Mouse (Mus musculus): Measurements from ENCODE around the gene Map4k5. TPM values are rescaled to one million over a fixed set of nuclear protein-coding genes. Genes with fewer than 3 reads are reported as not detected.
A peak's percentile ranks its signal among the peaks of the same experiment; 100 is the strongest.

Gene Map4k5
- total RNA-seq, 2 experiments from 2014 or later: 22.2 to 24.5 TPM

DNA sequence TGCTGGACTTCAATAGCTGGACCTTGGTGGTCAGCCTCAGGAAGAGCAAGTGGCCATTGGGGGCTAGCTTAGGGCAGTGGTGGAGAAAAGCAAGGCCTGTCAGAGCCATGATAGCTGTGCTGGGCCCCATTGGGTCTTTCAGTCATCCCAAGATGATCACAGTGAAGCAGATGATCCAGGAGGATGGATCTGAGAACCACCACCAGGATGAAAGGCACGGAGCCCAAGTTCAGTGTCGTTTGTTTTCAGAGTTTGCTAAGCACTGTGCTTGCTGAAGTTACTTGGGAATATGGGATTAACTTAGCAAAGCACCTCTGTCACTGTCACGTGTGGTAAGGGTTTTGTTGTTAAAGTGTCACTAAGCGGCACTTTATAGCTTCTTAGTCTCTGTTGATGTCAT is 92.4 kb downstream of the Map4k5 start:
- DNase-seq (ENCODE audit: low spot score): no peak
- intact Hi-C loops (cut with DNase I): loop anchor here (5.0 kb wide), 1 partner anchor 68 kb away; no protein-coding TSS in a partner anchor

DNA sequence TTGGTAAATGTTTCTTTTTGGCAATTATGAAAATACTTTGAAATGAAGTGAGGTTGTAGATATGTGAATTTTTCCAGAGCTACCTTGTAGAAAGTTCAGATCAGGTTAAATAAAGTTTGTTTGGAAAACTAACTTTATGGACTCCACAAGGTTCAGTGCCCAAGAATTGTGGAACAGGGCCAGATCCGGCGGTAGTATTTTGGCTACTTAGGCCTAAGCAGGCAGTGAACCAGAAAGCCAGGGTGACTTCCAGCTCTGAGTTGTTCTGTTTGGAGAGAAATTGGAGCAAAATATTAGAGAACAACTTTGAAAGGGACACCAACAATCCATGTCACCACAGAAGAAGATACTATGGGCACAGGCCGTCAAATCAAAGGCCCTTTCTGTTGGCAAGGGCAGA is 96.7 kb downstream of the Map4k5 start:
- intact Hi-C loops (cut with DNase I): no loop called here
- DNase-seq (ENCODE audit: low spot score): no peak

DNA sequence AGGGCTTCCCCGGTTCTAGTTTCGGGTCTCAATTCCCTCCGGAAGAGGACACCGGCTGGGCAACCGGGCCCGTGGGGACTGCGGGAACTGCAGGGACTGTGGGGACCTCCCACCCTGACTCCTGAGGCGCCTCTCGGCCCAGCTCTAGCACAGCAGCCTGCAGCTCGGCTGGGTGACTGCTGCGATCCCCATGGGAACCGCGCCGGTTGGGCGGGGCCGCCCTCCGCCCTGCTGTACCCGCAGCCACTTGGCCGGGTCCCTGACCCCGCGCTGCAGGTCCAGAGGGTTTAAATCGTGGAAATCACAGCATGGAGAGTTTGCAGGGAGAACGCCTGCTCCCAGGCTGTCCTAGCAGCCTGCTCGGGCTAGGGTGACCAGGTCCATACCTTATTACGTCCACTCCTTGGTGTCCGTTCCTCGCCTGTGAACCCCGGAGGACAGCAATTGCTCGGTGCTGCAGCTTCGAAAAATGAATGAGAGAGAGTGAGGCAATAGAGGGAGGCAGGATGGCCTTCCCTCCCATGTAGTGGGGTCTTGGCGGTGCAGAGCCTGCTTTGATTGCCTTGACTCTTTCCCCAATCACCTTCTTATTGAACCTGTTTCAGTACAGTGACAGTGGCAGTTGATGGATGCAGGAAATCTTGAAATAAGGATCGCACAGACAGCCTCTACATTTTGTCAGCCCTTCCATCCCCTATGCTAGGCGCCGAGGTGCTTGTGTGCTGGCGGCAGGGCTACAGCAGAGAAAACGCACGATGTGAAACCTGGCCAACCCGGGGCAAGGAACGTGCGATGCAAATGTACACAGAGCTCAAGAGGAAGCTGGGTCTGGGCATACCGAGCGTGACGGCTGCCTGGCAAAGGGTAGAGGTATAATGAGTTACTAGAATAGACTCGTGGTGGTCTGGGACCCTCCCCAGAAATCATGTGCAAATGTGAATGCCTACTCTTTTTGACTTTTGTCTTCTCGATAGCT is 102.2 kb downstream of the Map4k5 start, which contains the start of gene Cdkl1:
Gene Cdkl1 (minus strand): TSS at position 738 of the 976 bp plus-strand sequence.
- DNase-seq (ENCODE audit: low spot score): peak; percentile 15
- intact Hi-C loops (cut with DNase I): loop anchor here (2.0 kb wide), 1 partner anchor 30 kb away; no protein-coding TSS in a partner anchor

DNA sequence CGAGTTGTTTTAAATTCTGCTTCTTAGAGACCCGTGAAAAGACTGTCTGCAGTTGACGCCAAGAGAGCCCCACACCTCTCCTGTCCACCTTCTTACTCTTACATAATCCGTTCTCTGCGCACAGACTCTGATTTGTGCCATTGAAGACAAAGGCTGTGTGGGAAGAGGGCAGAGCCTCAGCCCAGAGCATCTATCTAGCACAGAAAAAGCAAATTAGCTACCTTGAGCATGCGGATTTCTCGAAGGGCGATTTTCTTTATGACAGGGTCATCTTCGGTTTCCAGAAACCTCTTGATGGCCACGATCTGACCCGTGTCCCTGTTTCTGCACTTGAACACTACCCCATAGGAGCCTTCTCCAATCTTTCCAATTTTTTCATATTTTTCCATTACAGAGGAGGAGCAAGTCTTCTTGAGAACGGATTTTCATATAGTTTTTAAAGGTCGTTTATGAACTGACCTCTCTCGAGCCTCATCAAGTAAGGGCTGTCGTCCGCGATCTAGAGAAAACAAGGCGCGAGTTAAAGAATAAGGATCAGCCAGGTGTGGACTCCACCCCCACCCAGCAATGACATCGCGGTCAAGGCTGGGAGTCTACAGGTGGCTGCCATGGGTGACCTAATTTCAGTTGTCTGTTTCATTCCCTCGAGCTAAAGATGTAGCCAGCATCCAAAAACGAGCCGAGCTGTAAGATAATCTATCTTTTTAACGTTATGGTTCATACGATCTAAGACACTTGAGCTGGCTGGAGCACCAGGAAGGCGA is 103.1 kb downstream of the Map4k5 start:
- DNase-seq (ENCODE audit: low spot score): no peak
- intact Hi-C loops (cut with DNase I): loop anchor here (2.0 kb wide), 1 partner anchor 29 kb away; no protein-coding TSS in a partner anchor

DNA sequence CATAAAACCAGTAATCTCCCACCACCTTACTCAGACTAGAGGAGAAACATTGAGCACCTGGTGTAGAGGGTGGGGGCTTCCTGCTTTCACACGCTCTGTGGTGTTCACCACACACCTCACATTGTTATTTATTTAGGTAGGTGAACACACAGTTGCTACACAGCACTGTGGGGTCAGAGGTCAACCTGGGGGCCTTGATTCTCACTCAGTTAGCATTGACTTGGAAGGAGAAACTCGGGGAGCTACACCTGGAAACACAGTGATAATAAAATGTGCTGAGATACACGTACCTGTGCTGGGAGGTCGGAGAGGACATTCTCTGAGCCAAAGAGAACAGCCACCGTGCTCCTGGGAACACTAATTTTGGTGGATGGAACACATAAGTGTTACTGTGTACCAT is 104.6 kb downstream of the Map4k5 start:
- intact Hi-C loops (cut with DNase I): no loop called here
- no peak for DNase-seq (ENCODE audit: low spot score)

DNA sequence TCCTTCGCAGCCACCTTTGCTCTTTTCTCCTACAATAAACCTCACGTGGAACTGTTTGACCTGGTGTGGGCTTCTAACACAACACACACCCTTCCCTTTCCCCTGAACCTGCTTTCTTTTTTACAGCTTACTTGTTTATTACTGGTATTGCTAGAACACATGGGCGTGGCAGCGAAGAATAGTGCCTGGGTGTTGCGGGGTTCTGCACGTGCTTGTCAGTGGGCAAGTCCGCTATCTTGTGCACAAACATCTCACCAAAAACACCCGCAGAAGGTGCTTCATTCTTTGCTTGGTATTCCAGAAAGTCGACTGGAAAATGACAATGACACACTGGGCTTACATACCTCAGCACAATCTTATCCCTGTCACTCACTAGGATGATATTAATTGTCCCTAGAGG is 107.5 kb downstream of the Map4k5 start:
- no peak for DNase-seq (ENCODE audit: low spot score)
- intact Hi-C loops (cut with DNase I): no loop called here

DNA sequence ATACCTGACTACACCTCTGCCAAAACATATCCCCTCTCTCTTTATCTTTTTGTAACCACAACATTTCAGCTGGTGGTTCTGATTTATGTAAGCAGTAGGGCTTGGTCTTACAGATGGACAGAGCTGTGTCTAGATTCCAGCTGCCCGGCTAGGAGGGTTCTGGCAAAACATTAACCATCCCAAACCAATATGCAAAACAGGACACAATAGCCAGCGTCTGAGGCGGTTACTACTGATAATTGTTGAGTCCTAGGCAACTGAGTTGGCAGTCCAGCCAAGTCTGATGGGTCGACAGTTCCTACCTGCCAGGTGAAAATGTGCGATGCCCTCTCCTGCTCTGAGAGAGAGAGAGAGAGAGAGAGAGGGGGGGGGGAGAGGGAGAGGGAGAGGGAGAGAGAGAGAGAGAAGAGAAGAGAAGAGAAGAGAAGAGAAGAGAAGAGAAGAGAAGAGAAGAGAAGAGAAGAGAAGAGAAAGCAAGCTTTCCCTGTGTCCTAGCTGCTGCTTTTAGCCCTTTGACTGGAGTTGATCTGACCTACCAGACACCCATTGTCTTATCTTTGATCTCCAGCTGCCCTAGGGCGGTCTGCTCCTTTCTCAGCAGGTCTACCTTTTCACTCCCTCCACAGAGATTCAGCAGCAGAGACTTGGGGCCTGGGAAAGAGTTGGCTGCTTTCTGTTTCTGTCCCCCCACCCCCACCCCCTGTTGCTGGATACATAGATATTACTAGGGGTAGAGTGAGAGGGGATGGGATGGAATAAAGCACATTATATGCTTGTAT is 109.6 kb downstream of the Map4k5 start:
- intact Hi-C loops (cut with DNase I): no loop called here
- no peak for DNase-seq (ENCODE audit: low spot score)

DNA sequence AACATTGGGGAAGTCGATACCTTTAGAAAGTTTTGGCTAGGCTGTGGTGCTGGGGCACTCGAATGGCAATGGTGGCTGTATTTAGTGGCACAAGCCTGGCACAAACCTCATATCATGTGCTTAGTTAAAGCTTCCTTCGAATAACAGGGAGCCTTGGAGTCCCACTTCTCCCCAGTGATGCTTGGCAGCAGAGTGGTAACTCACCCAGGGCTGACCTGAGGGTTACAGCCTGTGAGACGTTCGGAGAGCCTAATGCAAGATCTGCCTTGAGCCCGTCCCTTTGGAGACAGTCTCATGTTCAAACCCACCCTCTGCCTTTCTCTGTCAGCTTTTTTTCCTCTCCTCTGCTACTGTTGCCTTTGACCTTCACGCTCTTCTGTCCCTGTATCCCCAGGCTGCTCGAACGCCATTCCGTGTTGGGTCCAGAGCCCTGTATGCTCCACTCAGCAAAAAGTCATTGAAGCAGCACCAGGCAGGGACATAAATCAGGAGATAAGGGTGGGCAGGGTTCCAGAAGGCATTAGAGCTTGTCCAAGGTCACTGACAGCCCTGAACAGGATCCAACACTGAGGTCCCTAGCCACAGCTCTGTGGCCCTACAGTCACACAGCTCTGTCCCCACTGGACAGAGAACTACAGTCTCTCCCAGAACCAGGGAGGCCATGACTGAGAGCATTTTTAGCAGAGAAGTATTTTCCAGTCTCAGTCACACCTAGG is 110.9 kb downstream of the Map4k5 start:
- intact Hi-C loops (cut with DNase I): no loop called here
- DNase-seq (ENCODE audit: low spot score): no peak

DNA sequence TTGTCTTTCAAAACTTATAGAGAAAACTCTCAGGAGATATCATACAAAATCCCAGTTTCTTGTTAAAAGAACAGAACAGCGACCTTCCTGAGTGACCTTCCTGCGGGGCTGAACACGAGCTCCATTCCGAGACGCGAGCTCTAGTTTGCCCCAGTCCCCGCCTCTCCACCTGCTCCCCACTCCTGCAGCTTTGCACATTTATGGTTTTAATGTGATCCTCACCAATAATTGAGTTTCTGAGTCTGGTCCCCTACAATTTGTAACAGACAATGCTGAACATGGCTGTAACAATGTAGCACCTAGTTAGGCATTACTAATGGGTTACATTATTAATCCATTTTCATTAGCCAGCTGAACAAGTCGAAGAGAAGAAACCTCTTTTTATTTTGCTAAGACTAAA is 111.5 kb downstream of the Map4k5 start:
- no peak for DNase-seq (ENCODE audit: low spot score)
- intact Hi-C loops (cut with DNase I): no loop called here

DNA sequence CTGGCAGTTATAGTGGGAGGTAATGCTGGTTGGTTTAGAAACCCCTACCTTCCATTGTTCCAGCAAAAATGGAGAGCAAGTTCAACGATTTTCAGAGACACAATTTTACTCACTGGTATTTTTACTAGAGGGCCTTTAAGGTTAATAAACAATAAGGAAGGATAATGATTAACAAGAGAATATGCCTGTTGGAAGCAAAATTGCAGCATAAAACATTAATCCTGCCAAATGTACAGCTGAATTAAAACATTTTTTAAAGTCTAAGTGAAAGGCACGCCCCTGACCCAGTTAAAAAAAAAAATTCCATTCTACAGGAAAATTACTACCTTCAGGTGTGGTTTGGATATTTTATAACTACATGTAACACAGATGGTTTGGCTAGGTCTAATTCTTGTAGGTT is 115.0 kb downstream of the Map4k5 start:
- DNase-seq (ENCODE audit: low spot score): no peak
- intact Hi-C loops (cut with DNase I): no loop called here

DNA sequence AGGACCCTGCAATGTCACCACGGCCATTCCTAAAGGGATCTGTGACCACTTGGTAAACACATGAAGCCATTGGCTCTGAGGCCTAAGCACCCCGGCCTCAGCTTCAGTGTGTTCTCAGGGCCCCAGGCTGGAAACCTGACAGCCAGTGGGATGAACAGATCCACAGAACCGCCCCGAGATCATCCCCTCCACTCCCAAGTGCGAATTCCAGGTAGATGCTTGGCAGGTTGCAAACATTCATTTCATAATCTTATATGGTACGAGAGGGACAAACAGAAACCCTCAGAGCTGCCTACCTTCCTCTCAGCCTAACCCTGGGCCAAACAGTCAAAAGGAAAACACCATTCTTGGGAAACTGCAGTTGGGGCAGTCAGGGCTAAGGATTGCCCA is 115.7 kb downstream of the Map4k5 start:
- DNase-seq (ENCODE audit: low spot score): no peak
- intact Hi-C loops (cut with DNase I): no loop called here

DNA sequence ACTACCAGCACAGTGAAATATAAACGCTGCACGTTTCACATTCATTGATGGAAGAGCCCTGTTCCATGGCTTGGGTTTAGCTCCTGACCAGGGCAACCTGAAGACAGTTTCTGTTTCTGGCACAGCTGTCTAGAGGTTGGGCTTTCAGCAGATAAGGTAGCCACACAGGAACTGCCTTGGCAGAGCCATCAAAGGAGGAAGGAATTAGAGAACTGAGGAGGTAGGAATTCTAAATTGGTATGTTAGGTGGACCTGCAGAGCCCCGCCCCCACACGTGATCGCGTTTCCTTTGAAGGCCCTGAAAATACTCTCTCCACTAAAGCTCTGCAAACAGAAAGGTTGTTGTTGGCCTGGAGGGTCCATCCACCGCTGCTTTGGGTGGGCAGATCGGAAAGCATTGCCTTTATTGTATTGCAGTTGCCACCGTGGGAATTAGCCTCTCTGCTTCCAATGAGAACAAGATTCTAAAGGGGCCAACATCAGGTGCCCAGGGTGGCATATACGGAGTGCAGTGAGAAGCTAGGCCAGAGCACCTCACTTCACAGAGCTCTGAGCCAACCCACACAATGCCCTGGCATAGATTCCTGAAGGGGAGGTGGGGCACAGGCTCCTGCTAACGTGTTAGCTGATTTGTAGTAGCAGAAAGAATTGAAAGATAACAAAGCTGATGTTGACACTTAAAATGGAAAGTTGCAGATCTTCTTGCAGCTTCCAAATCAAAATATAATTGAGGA is 116.2 kb downstream of the Map4k5 start:
- intact Hi-C loops (cut with DNase I): no loop called here
- no peak for DNase-seq (ENCODE audit: low spot score)

DNA sequence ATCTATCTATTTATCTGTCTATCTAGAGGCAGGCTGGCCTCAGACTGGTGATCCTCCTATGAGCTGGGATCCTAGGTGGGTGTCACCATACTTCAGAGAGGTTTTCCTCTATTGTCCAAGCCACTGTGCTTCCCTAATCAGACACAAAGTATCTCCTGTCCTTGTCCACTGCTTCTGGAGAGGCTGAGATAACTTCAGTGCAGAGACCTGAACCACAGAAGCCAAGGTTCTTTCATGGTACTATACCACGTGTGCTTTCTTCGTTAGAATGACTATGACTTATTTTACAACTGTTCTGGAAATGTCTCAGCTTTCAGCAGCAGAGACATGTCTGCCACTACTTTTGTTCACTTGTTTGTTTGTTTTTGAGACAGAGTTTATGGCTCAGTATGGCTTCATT is 124.2 kb downstream of the Map4k5 start:
- DNase-seq (ENCODE audit: low spot score): no peak
- intact Hi-C loops (cut with DNase I): no loop called here

DNA sequence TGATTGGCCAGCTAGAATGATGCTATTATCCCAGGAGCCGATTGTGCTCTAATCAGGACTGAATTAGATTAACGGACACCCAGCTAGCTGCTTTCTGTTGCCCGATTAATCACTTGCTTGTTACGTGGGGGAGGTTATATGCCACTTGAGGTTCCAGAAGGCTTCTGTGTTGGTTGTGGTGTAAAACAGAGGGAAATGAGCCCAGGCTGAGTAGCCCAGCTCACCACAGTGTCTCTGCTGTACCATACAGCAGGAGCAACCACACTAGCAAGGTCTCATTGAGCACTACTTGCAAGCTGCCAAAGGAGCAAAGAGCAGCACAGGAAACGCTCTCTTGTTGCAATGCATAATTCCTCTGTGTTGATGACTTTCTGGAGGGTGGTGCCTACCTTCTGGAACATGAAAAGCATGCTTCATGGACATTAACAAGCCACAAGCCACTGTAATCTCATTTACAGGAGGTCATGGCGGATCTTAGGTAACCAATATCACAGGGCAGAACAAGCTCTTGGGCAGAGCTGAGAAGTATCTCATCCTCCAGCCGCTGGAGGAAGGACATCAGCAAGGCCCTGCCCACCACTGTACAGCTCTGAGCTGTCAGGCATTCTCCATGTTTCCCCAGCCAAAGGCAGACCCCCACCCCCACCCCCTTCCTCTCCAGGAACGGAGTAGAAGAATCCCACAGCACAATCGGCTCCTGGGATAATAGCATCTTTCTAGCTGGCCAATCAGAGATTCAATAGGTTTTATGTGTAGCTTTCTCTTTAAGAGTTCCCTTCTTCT is 125.3 kb downstream of the Map4k5 start:
- intact Hi-C loops (cut with DNase I): no loop called here
- no peak for DNase-seq (ENCODE audit: low spot score)

DNA sequence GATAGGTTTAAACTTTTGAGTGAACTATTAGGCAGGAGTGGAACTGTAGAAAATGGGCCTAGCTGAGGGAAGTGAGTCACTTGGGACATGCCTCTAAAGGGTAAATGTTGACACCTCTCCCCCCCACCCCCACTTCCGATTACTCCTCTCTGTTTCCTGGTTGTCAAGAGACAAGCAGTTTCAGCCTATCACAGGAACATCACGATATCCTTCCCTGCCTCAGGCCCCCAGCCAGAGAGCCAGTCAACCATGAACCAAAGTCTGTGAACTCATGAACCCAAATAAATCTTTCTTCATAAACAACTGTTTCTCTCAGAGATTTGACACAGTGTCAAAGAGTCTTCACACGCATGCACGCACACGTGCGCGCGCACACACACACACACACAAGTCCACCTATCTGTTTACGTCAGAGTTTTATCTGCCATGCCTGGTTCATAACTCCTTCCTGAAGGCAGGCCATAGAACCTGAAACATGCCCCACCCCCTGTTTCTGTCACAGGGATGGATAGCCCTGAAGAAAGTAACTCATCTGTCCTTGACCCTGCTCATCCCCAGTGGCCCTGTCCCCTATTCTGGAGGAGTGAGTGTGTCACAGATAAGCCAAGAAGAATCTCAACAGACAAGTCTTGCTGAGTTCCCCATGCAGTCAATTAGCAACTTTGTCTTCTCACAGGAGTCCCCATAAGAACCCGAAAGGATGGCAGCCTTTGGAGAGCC is 126.7 kb downstream of the Map4k5 start:
- no peak for DNase-seq (ENCODE audit: low spot score)
- intact Hi-C loops (cut with DNase I): no loop called here

DNA sequence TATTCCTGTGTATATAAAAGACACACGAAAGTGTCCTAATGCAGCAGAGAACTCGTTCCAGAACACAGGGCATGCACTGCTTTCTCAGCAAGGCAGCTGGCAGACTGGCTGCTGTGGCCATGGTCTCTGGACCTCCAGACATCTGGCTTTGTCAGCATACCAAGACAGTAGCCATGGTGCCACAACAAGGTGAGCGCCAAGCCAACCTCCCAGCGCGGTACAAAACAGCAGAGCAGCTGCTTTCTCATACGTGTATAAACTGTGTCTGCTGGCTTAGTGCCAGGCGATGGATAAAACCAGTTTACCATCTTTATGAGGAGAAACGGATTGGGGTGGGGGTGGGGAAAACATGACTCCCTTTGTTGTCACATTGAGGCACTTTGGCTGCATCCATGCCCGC is 127.5 kb downstream of the Map4k5 start:
- no peak for DNase-seq (ENCODE audit: low spot score)
- intact Hi-C loops (cut with DNase I): no loop called here

DNA sequence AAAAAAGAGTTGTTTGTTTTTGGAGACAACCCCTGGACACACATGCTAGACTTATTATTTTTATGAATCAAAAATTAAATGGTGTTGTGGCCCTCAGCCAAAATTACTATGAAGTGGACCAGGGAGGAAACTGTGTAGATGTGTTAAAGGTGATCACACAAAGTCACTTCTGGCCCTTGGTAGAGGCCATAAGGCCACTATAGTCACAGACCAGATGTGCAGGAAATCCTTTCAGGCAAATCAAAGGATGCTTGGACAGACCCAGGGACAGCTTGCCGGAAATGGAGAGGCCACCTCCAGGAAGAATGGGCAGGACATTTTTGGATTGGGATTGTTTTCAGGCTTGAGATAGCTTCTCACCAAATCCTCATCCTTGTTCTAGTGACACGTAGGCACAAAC is 131.4 kb downstream of the Map4k5 start:
- DNase-seq (ENCODE audit: low spot score): peak; percentile 12
- intact Hi-C loops (cut with DNase I): loop anchor here (2.0 kb wide), 1 partner anchor 29 kb away; the partner anchor contains the start of gene Cdkl1
